ENCODE assay signal across 8 mouse cellular contexts in the genomic region with DNA sequence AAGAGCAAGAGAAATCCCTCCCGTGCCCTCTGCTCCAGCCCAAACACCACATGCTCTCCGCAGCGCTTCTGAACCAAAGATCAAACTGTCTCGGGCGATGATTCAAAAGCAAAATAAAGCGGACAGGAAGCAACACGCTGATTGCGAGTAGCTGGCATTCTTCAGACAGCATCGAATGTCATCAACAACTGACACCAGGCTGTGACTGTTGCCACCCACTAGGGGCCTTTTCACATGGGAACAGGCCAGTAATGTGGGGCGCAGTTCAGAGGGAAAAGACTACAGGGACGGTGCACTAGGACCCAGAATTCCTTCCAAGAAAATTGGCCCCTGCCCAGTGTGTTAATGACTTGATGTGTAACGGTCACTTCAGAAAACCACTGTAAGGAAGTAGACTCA. TPM values are rescaled to one million over a fixed set of nuclear protein-coding genes. Genes with fewer than 3 reads are reported as not detected.
DNase-seq lines count a peak whose midpoint lies in the region; ATAC-seq and TF ChIP-seq lines count a peak whose summit lies in the region.

No protein-coding gene starts in this region.

- no peak for TF ChIP-seq EP300 in stomach, postnatal 0 days (optimal IDR thresholded peaks at IDR 0.05)

- H3K4me3 ChIP-seq in bone marrow, adult 2 months (replicated peaks; ENCODE audit: control insufficient read depth, low read depth, low read length), result peak overlapping the region; percentile 91
- H3K4me3 ChIP-seq in heart, embryonic 13.5 days, result peak overlapping the region; percentile 82
- H3K4me3 ChIP-seq in kidney, embryonic 16.5 days (ENCODE audit: low read length), result peak overlapping the region; percentile 71
- H3K4me3 ChIP-seq in liver, embryonic 12.5 days, result peak overlapping the region; percentile 76
- H3K4me3 ChIP-seq in stomach, postnatal 0 days (ENCODE audit: low read depth, low read length), result peak overlapping the region; percentile 79

- 0% methylated on average over 12 of the region's 12 CpGs for WGBS in bone marrow, adult 2 months
- 1% methylated on average over 12 of the region's 12 CpGs for WGBS in heart, embryonic 13.5 days
- WGBS in kidney, embryonic 16.5 days, result under 1% methylated on average over 12 of the region's 12 CpGs
- 2% methylated on average over 12 of the region's 12 CpGs for WGBS in liver, embryonic 12.5 days (ENCODE audit: insufficient replicate concordance)
- 2% methylated on average over 12 of the region's 12 CpGs for WGBS in stomach, postnatal 0 days

- no peaks in the 10 kb centered on the region for H3K36me3 ChIP-seq in heart, embryonic 13.5 days
- no peaks in the 10 kb centered on the region for H3K36me3 ChIP-seq in kidney, embryonic 16.5 days (ENCODE audit: insufficient read depth, low read length)
- H3K36me3 ChIP-seq in liver, embryonic 12.5 days, result no peaks in the 10 kb centered on the region
- H3K36me3 ChIP-seq in stomach, postnatal 0 days (ENCODE audit: control insufficient read depth, insufficient read depth, low read length), result no peaks in the 10 kb centered on the region

- H3K27ac ChIP-seq in bone marrow, adult 2 months (ENCODE audit: control insufficient read depth, insufficient read depth, low read depth, low read length, poor library complexity), result peak overlapping the region; percentile 95
- peak overlapping the region; percentile 88 for H3K27ac ChIP-seq in heart, embryonic 13.5 days (replicated peaks)
- peak overlapping the region; percentile 79 for H3K27ac ChIP-seq in kidney, embryonic 16.5 days (ENCODE audit: low read length)
- H3K27ac ChIP-seq in liver, embryonic 12.5 days, result peak overlapping the region; percentile 77
- peak overlapping the region; percentile 92 for H3K27ac ChIP-seq in stomach, postnatal 0 days (replicated peaks)

- DNase-seq in CD4-positive, CD25-positive, alpha-beta regulatory T cell, adult 2 months (ENCODE audit: low read depth, low spot score), result peak; percentile 79
- DNase-seq in fat pad, adult 2 months (ENCODE audit: extremely low read depth, low read depth, low spot score), result peak; percentile 45
- peak; percentile 44 for DNase-seq in stomach, postnatal 0 days (ENCODE audit: low spot score)

- TF ChIP-seq CTCF in bone marrow, adult 2 months (IDR thresholded peaks at IDR 0.05; ENCODE audit: control insufficient read depth, insufficient read depth, low read length), result no peak
- peak; percentile 48 for TF ChIP-seq CTCF in stomach, postnatal 0 days (IDR thresholded peaks at IDR 0.05; ENCODE audit: low read depth)

- H3K27me3 ChIP-seq in heart, embryonic 13.5 days (replicated peaks), result peaks cover 14% of the 10 kb centered on the region
- H3K27me3 ChIP-seq in kidney, embryonic 16.5 days (ENCODE audit: insufficient read depth, low read length), result no peaks in the 10 kb centered on the region
- H3K27me3 ChIP-seq in liver, embryonic 12.5 days (replicated peaks), result peaks cover 8% of the 10 kb centered on the region; the same call in 1 of the 2 replicates
- H3K27me3 ChIP-seq in stomach, postnatal 0 days (ENCODE audit: control insufficient read depth, insufficient read depth, low read length), result peaks cover 2% of the 10 kb centered on the region; the same call in 1 of the 2 replicates

- peaks cover 12% of the 10 kb centered on the region for H3K4me1 ChIP-seq in bone marrow, adult 2 months (ENCODE audit: control insufficient read depth, insufficient read depth, low read length)
- peaks cover 63% of the 10 kb centered on the region for H3K4me1 ChIP-seq in heart, embryonic 13.5 days
- H3K4me1 ChIP-seq in kidney, embryonic 16.5 days (ENCODE audit: insufficient read depth, low read length), result peaks cover 24% of the 10 kb centered on the region
- peaks cover 67% of the 10 kb centered on the region for H3K4me1 ChIP-seq in liver, embryonic 12.5 days
- no peaks in the 10 kb centered on the region for H3K4me1 ChIP-seq in stomach, postnatal 0 days (replicated peaks; ENCODE audit: control insufficient read depth, insufficient read depth)

- no peaks in the 10 kb centered on the region for H3K9me3 ChIP-seq in heart, embryonic 13.5 days
- H3K9me3 ChIP-seq in kidney, embryonic 16.5 days (ENCODE audit: low read length), result no peaks in the 10 kb centered on the region
- no peaks in the 10 kb centered on the region for H3K9me3 ChIP-seq in liver, embryonic 12.5 days (replicated peaks)
- H3K9me3 ChIP-seq in stomach, postnatal 0 days (ENCODE audit: control insufficient read depth, low read length), result no peaks in the 10 kb centered on the region

- no peak for TF ChIP-seq POLR2A in bone marrow, adult 2 months (IDR thresholded peaks at IDR 0.05; ENCODE audit: borderline replicate concordance, control insufficient read depth, low read depth, low read length)

- ATAC-seq in heart, embryonic 13.5 days (ENCODE audit: extremely low read depth, insufficient number of reproducible peaks, low FRiP score, low TSS enrichment), result no peak
- peak; percentile 17; the same call in 1 of the 2 replicates for ATAC-seq in kidney, embryonic 16.5 days (ENCODE audit: low FRiP score, low TSS enrichment)
- ATAC-seq in liver, embryonic 12.5 days, result no peak
- peak; percentile 36 for ATAC-seq in monocyte, adult 5-6 weeks (replicated peaks; ENCODE audit: insufficient number of reproducible peaks, low FRiP score, low TSS enrichment, poor library complexity, severe bottlenecking)
- peak; percentile 33 for ATAC-seq in stomach, postnatal 0 days (ENCODE audit: low FRiP score, low TSS enrichment)

- peak overlapping the region; percentile 89 for H3K9ac ChIP-seq in heart, embryonic 13.5 days
- H3K9ac ChIP-seq in kidney, embryonic 16.5 days (replicated peaks; ENCODE audit: low read length), result peak overlapping the region; percentile 73
- H3K9ac ChIP-seq in liver, embryonic 12.5 days, result peak overlapping the region; percentile 80
- peak overlapping the region; percentile 84 for H3K9ac ChIP-seq in stomach, postnatal 0 days (ENCODE audit: low read length)

- H3K4me2 ChIP-seq in heart, embryonic 13.5 days, result peak overlapping the region; percentile 74
- H3K4me2 ChIP-seq in kidney, embryonic 16.5 days (replicated peaks; ENCODE audit: low read depth, low read length), result peak overlapping the region; percentile 93
- peak overlapping the region; percentile 99 for H3K4me2 ChIP-seq in liver, embryonic 12.5 days
- H3K4me2 ChIP-seq in stomach, postnatal 0 days (replicated peaks; ENCODE audit: low read depth), result peak overlapping the region; percentile 91

RNA-seq across cellular contexts. Expression of a gene that starts 1.1 kb away (rescaled TPM):
- polyA plus RNA-seq in bone marrow, adult 2 months (2011; ENCODE audit: insufficient read depth, insufficient read length, low replicate concordance, missing spikeins), result 61.8 and 136 TPM in 2 replicates
- 23.4 and 24.4 TPM in 2 replicates for polyA plus RNA-seq in heart, embryonic 13.5 days (2015; fragmentation: Nextera tagmentation; extraction: Ambion mirVana)
- polyA plus RNA-seq in kidney, embryonic 16.5 days (2015; fragmentation: Nextera tagmentation; extraction: Ambion mirVana), result 23.8 and 28.2 TPM in 2 replicates
- 29.2 and 30.8 TPM in 2 replicates for polyA plus RNA-seq in liver, embryonic 12.5 days (2016; fragmentation: Nextera tagmentation; extraction: Ambion mirVana)
- 276 to 375 TPM (median 323 TPM) in 3 replicates for total RNA-seq in monocyte, adult 5-6 weeks (2017)
- 12.0 and 12.4 TPM in 2 replicates for polyA plus RNA-seq in stomach, postnatal 0 days (2015; fragmentation: Nextera tagmentation; extraction: Ambion mirVana)

RNA-seq across cellular contexts. Expression of a gene that starts 29.4 kb away (rescaled TPM):
- 2.8 TPM in 1 of 2 replicates, not detected in the other for polyA plus RNA-seq in bone marrow, adult 2 months (2011; ENCODE audit: insufficient read depth, insufficient read length, low replicate concordance, missing spikeins)
- polyA plus RNA-seq in heart, embryonic 13.5 days (2015; fragmentation: Nextera tagmentation; extraction: Ambion mirVana), result not detected in 2 replicates
- polyA plus RNA-seq in kidney, embryonic 16.5 days (2015; fragmentation: Nextera tagmentation; extraction: Ambion mirVana), result 0.19 TPM in 1 of 2 replicates, not detected in the other
- not detected in 2 replicates for polyA plus RNA-seq in liver, embryonic 12.5 days (2016; fragmentation: Nextera tagmentation; extraction: Ambion mirVana)
- total RNA-seq in monocyte, adult 5-6 weeks (2017), result 2.5 TPM in 1 of 3 replicates, not detected in the others
- polyA plus RNA-seq in stomach, postnatal 0 days (2015; fragmentation: Nextera tagmentation; extraction: Ambion mirVana), result 0.13 and 0.17 TPM in 2 replicates

Comparison
In these comparisons a context has a peak if more than half of its experiments do, and no peak if none do; other contexts are left out.
1. ATAC-seq: peak in kidney, embryonic 16.5 days (single experiment), monocyte, adult 5-6 weeks (single experiment) and stomach, postnatal 0 days (single experiment); none in heart, embryonic 13.5 days (single experiment) and liver, embryonic 12.5 days (single experiment).
2. Peak in every context shown above with its lines, with median percentiles within 50 percentile points of each other: DNase-seq, H3K27ac ChIP-seq, H3K4me3 ChIP-seq, H3K4me2 ChIP-seq and H3K9ac ChIP-seq.